8 mouse cellular contexts compared by ENCODE assay signal in genomic region chr1:53784291-53784720, GRCm38 (mm10). TPM values are rescaled to one million over a fixed set of nuclear protein-coding genes. Genes with fewer than 3 reads are reported as not detected.
DNase-seq lines count a peak whose midpoint lies in the region; ATAC-seq and TF ChIP-seq lines count a peak whose summit lies in the region.

No protein-coding gene starts in this region.

- TF ChIP-seq CTCF in brain, embryonic 14.5 days (IDR thresholded peaks at IDR 0.05; ENCODE audit: borderline replicate concordance, extremely low read depth, insufficient read depth, insufficient read length) = no peak

- TF ChIP-seq POLR2A in brain, embryonic 14.5 days (IDR thresholded peaks at IDR 0.05; ENCODE audit: borderline replicate concordance, extremely low read depth, insufficient read depth, insufficient read length, poor library complexity, severe bottlenecking) = no peak

- no peaks in the 10 kb centered on the region for H3K4me1 ChIP-seq in kidney, embryonic 14.5 days (ENCODE audit: control insufficient read depth, insufficient read depth, low read length)

- no peaks in the 10 kb centered on the region for H3K27me3 ChIP-seq in kidney, embryonic 14.5 days (ENCODE audit: control insufficient read depth, insufficient read depth, low read length)

- ATAC-seq in kidney, embryonic 14.5 days (ENCODE audit: low FRiP score, low TSS enrichment) = peak; percentile 51; the same call in 1 of the 2 replicates

- no peaks in the 10 kb centered on the region for H3K36me3 ChIP-seq in kidney, embryonic 14.5 days (ENCODE audit: control insufficient read depth, insufficient read depth, low read length)
- H3K36me3 ChIP-seq in macrophage (ENCODE audit: inconsistent target) = no peaks in the 10 kb centered on the region

- DNase-seq in right cerebral cortex, postnatal 14 days = peak; percentile 6
- no peak for DNase-seq in right cerebral cortex, postnatal 36 days (ENCODE audit: low spot score in 2 of 2)
- DNase-seq in brain, embryonic 14.5 days (ENCODE audit: low read depth) = peak; percentile 50
- DNase-seq in forelimb bud, embryonic 11.5 days (ENCODE audit: low read depth, low spot score) = peak; percentile 27
- DNase-seq in spleen, postnatal 10 days (ENCODE audit: low spot score in 2 of 2) = peak; percentile 62 to 70
- no peak for DNase-seq in retina, embryonic 14.5 days (ENCODE audit: low spot score)

- H3K27ac ChIP-seq in kidney, embryonic 14.5 days (ENCODE audit: low read depth, low read length) = no peak overlapping the region
- peak overlapping the region; percentile 73 for H3K27ac ChIP-seq in macrophage

- peaks cover 53% of the 10 kb centered on the region for H3K79me2 ChIP-seq in macrophage (ENCODE audit: inconsistent target)

- under 1% methylated on average over 17 of the region's 17 CpGs for WGBS in kidney, embryonic 14.5 days
- WGBS in macrophage (ENCODE audit: missing documents) = 1% methylated on average over 17 of the region's 17 CpGs

- H3K4me2 ChIP-seq in kidney, embryonic 14.5 days (replicated peaks; ENCODE audit: low read depth, low read length) = peak overlapping the region; percentile 60

- H3K9me3 ChIP-seq in kidney, embryonic 14.5 days (ENCODE audit: control insufficient read depth, low read length) = no peaks in the 10 kb centered on the region

- peak overlapping the region; percentile 75 for H3K4me3 ChIP-seq in kidney, embryonic 14.5 days (ENCODE audit: low read length)
- peak overlapping the region; percentile 90 for H3K4me3 ChIP-seq in macrophage (ENCODE audit: inconsistent target)

- H3K9ac ChIP-seq in kidney, embryonic 14.5 days (ENCODE audit: low read depth, low read length) = peak overlapping the region; percentile 78

RNA-seq across cellular contexts. Expression of gene Stk17b, which starts 0.7 kb away (rescaled TPM):
- polyA plus RNA-seq in brain, embryonic 14.5 days (2012; rRNA removed) = 2.2 and 2.6 TPM in 2 replicates
- polyA plus RNA-seq in kidney, embryonic 14.5 days (2014; fragmentation: Nextera tagmentation; extraction: Ambion mirVana) = 12.4 and 13.1 TPM in 2 replicates
- total RNA-seq in macrophage (2018; cell fraction: chromatin; rRNA removed) = 100 to 1,000 TPM in 3 of 26 experiments, 10 to 100 TPM in 23; 17.8 to 199 (median 53.6) TPM
- total RNA-seq in macrophage (2018; cell fraction: cytosol; rRNA removed) = 10 to 100 TPM; 35.9 to 96.2 (median 56.5) TPM
- 100 to 1,000 TPM in 5 of 26 experiments, 10 to 100 TPM in 21; 20.2 to 163 (median 49.6) TPM for total RNA-seq in macrophage (2018; cell fraction: nucleus; rRNA removed)
- 43.6 to 76.9 TPM (median 51.4 TPM) in 3 replicates for polyA plus RNA-seq in macrophage (2018)

Comparison
In these comparisons a context has a peak if more than half of its experiments do, and no peak if none do; other contexts are left out.
1. DNase-seq: peak in right cerebral cortex, postnatal 14 days (single experiment), brain, embryonic 14.5 days (single experiment), forelimb bud, embryonic 11.5 days (single experiment) and spleen, postnatal 10 days (2 of 2); none in right cerebral cortex, postnatal 36 days (0 of 2) and retina, embryonic 14.5 days (single experiment).